Mouse (Mus musculus) gastrocnemius, adult 2 months (tissue): ENCODE measurements around the gene Bmp8b. TPM values are rescaled to one million over a fixed set of nuclear protein-coding genes. Genes with fewer than 3 reads are reported as not detected.
"Not testable (repeated sequence)": the region's sequence is repeated elsewhere in the genome, so short reads cannot be mapped to it uniquely, and the experiment has no call there.

ENCODE experiments used
- DNase-seq: peaks from one replicate; pipeline ENCODE4 v3.0.0; 2022
- H3K27ac ChIP-seq: fragments of 200-600 bp; 2 replicates; pipeline ENCODE4 v1.8.1; 2022; ENCODE audit warnings: mild to moderate bottlenecking
- H3K4me3 ChIP-seq: fragments of 200-600 bp; 2 replicates; pipeline ENCODE4 v1.8.1; 2022; ENCODE audit warnings: mild to moderate bottlenecking, moderate library complexity
- CTCF ChIP-seq: fragments of 200-600 bp; IDR thresholded peaks from 2 replicates; pipeline ENCODE4 v1.8.1; 2022; ENCODE audit warnings: antibody characterized with exemption, mild to moderate bottlenecking, moderate library complexity
- intact Hi-C: fragments of 180-260 bp; cut with DNase I; formaldehyde crosslinking; loops from one replicate; pipeline ENCODE4 v1.15.1; 2025
- total RNA-seq, 2 experiments: library from RNA; stranded (reverse); gene quantifications; 2 replicates each; pipeline ENCODE4 v1.2.3; 2021

Bmp8b gene
- total RNA-seq, 2 experiments from 2014 or later = not detected

DNA sequence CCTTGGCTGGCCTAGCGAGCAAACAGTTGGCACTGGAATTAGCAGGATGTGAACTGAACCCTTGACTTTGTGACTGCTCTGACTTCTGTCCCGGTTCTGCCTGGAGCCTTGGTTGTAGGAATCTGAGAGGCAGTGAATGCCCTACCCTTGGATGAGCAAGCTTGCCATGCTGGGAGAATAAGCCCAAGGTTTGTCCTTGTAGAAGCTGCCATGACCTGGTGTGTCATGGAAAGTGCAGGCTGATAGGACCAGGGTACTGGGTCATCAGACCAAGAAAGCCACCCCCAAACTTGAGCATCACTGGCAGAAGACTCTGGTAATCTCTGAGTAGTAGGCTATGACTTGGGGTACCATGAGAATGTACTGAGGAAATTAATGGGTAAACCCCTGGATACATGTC is 16.3 kb downstream of the Bmp8b start:
- no peak for DNase-seq
- intact Hi-C loops = no loop called here
- Histone ChIP-seq H3K27ac (no peak overlapping the region), H3K4me3 (no peak overlapping the region)
- no peak for TF ChIP-seq CTCF

GRCm38 (mm10) chr4:123126626-123127025 is 21.7 kb downstream of the Bmp8b start:
- no peak for TF ChIP-seq CTCF
- Histone ChIP-seq H3K27ac (no peak overlapping the region), H3K4me3 (no peak overlapping the region)
- intact Hi-C loops = no loop called here
- no peak for DNase-seq

DNA sequence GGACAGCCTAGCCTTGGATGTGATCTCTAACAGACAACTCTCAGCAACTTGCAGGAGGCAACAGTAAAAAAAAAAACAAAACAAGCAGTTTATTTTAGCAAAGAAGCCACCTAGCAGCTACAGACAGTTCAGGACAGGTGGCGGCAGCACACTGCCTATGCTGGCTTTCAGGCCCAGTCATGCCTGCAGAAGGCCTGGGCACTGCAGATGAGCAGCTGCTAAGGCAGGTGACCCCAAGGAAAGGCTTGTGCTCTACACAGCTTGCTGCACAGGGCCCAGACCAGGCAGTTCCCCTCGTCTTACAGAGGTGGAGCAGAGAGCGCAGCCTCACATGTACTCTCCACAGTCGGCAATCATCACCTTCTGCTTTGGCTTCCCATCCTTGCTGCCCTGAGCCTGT is 22.1 kb downstream of the Bmp8b start:
- DNase-seq = no peak
- no peak for TF ChIP-seq CTCF
- H3K27ac ChIP-seq = no peak overlapping the region
- intact Hi-C loops = no loop called here
- no peak overlapping the region for H3K4me3 ChIP-seq

DNA sequence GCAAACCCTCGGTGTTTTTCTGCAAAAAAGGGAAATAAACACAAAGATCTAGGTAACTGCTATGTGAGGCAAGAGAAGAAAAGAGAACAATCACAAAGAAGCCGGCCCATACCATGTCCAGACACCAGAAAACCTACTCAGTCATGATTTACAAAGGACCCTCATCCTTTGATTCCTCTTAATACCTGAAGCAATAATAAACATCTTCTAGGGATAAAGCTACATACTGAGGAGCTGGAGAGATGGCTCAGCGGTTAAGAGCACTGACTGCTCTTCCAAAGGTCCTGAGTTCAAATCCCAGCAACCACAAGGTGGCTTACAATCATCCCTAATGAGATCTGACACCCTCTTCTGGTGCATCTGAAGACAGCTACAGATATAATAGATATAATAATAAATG is 32.6 kb downstream of the Bmp8b start:
- TF ChIP-seq CTCF = no peak
- intact Hi-C loops = no loop called here
- H3K27ac ChIP-seq = no peak overlapping the region
- DNase-seq = no peak
- no peak overlapping the region for H3K4me3 ChIP-seq

DNA sequence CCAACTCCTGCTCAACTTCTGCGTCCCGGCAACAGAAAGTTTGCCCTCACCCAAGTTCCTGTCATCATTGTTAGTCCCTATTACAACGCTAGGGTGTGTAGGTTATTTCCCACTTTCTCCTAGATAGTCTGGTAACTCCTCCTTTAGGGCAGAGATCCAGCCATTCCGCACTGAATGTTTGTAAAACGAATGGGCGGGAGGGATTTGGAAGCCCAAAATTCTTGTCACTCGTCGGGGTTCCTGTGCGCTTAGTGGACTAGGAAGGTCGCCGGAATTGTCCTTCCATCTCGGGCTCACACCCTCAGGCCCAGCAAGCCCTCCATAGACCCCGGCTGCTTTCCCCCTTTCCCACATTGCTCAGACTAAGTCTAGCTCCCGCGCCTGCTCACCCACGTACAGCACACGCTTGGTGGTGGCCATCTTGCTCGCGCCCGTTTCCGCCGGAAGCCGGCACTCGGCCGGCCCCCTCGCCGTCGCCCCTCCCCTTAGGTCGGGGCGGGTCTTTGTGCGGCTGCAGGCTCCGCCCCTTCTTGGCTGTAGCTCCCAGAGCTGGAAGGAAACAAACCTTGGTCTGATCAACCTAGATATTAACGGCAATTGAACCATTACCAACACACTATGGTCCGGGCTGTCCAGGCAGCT is 34.7 kb downstream of the Bmp8b start, which contains the start of gene Ppie:
Gene Ppie, minus strand, starts transcription at position 439 of the 642 bp plus-strand sequence.
- H3K27ac ChIP-seq = peak within 1 kb of the TSS; percentile 90
- intact Hi-C loops = no loop called here
- TF ChIP-seq CTCF = no peak; the same call in 1 of the 2 replicates

GRCm38 (mm10) chr4:123147446-123148150 is 42.6 kb downstream of the Bmp8b start:
- Histone ChIP-seq H3K4me3 (no peak overlapping the region), H3K27ac (no peak overlapping the region)
- no peak for TF ChIP-seq CTCF
- no peak for DNase-seq
- intact Hi-C loops = no loop called here

More for the DNA sequence above, 34.7 kb downstream of the Bmp8b start, which contains the start of gene Ppie:
- peak; percentile 89 for DNase-seq
- H3K4me3 ChIP-seq = peak within 1 kb of the TSS; percentile 84

GRCm38 (mm10) chr4:123152003-123152402 is 47.0 kb downstream of the Bmp8b start:
- no peak for TF ChIP-seq CTCF
- intact Hi-C loops = loop anchor here (10.0 kb wide), 1 partner anchor 103 kb away; no protein-coding TSS in a partner anchor
- Histone ChIP-seq H3K4me3 (no peak overlapping the region), H3K27ac (no peak overlapping the region)
- no peak for DNase-seq

DNA sequence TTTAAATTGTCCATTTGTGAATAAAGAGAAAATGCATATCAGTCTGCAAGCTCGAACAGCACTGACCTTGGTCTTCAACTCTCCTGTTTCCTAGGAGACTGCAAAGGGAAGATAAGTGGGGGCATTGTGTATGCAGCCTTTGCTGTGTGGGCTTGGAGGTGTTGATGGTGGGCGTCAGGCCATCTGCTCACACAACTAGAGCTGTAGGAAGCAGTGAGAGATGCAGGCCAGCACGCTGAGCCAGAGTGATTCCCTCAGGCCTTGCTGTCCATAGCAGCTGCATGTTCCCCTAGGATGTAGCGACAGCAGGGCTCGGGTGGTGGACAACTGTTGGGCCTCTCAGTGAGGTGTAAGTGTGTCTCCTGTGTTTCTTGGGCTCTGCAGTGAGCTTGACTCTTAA is 48.0 kb downstream of the Bmp8b start:
- no peak for DNase-seq
- intact Hi-C loops = loop anchor here (10.0 kb wide), 1 partner anchor 102 kb away; no protein-coding TSS in a partner anchor
- no peak for TF ChIP-seq CTCF

DNA sequence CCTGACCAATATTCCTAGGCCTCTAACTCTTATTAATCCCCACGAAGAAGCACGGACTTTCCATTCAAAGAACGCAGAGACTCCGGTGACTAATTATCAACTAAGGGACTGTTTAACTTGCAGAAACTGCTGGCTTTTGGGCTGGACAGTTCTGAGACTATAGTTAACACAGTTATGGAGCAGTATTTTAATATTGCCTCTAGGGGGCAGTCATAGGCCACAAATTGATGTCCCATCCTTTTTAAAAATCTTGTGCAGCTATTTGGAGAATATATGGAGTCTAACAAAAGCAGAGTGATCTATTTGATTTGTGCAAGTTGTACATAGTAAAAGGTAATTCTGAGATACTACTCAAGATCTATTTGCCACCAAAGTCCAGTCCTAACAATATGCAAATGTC is 50.0 kb downstream of the Bmp8b start:
- H3K27ac ChIP-seq = no peak overlapping the region
- DNase-seq = no peak
- TF ChIP-seq CTCF = peak; percentile 74
- intact Hi-C loops = loop anchor here (10.0 kb wide), 1 partner anchor 100 kb away; no protein-coding TSS in a partner anchor
- H3K4me3 ChIP-seq = no peak overlapping the region

More for the DNA sequence above, 48.0 kb downstream of the Bmp8b start:
- Histone ChIP-seq H3K27ac (no peak overlapping the region), H3K4me3 (no peak overlapping the region)

- no peak for DNase-seq
- intact Hi-C loops = loop anchor here (10.0 kb wide), 1 partner anchor 99 kb away; no protein-coding TSS in a partner anchor
- TF ChIP-seq CTCF = no peak
These were observed 50.5 kb downstream of the Bmp8b start for GRCm38 (mm10) chr4:123155427-123155826.

DNA sequence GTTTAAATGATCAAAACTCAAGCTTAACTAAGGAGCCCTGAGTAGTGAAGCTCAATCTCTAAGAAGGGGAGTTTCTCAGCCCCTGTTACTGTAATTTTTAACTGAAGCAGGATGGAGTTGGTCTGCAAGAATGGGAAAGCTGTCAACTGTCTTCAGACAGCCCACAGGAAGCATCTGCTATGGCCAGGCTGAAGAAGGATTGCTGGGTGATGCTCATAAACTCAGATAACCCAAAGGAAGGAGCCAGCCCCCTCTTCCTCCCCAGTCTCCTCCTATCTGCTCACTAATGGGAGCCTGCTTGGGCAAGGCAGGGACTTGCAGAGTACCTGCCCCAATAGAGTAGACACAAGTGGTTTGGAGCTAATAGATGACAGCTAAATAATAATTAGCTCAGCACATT is 50.9 kb downstream of the Bmp8b start:
- intact Hi-C loops = loop anchor here (1.0 to 10.0 kb wide), 2 partner anchors 44 to 99 kb away; no protein-coding TSS in a partner anchor
- DNase-seq = no peak
- no peak for TF ChIP-seq CTCF
- no peak overlapping the region for H3K4me3 ChIP-seq
- H3K27ac ChIP-seq = no peak overlapping the region

More at GRCm38 (mm10) chr4:123155427-123155826, 50.5 kb downstream of the Bmp8b start:
- Histone ChIP-seq H3K27ac (no peak overlapping the region), H3K4me3 (no peak overlapping the region)

DNA sequence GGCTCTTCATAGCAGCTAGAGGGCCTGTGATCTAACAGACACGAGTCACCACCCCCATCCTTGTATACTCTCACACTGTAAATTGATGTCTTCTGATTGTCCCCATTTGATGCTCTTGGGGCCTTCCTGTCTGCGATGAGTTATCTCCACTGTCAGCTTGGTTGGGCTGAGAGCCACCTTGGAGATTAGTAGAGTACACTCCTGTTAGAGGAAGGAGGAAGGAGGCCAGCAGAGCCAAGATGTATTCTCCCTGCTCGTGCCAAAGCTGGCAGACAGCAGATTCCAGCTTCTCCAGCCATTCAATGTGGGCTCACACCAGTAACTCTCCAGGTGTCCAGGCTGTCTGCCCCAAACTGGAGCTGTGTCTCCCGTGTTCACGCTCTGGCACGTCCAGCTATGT is 55.6 kb downstream of the Bmp8b start:
- intact Hi-C loops = no loop called here
- no peak for TF ChIP-seq CTCF
- DNase-seq = no peak

GRCm38 (mm10) chr4:123161251-123161650 is 56.3 kb downstream of the Bmp8b start:
- H3K4me3 ChIP-seq, H3K27ac ChIP-seq, DNase-seq, intact Hi-C loops: not testable (repeated sequence)

More for the DNA sequence above, 55.6 kb downstream of the Bmp8b start:
- no peak overlapping the region for H3K4me3 ChIP-seq
- H3K27ac ChIP-seq = no peak overlapping the region
